Mouse (Mus musculus): ENCODE measurements around the gene Edc3. TPM values are rescaled to one million over a fixed set of nuclear protein-coding genes. Genes with fewer than 3 reads are reported as not detected.

Gene Edc3
- 10 to 100 TPM; 11.7 to 12.0 TPM for total RNA-seq (2021)
- long read RNA-seq, experiment 1, full-length matches to known transcripts, result 17 of 32 reads
- long read RNA-seq, experiment 1, partial matches to known transcripts, result 0 of 32 reads
- long read RNA-seq, experiment 1, other reads (novel, unspliced or antisense), result 15 of 32 reads
- long read RNA-seq, experiment 2, full-length matches to known transcripts, result 14 of 19 reads
- long read RNA-seq, experiment 2, partial matches to known transcripts, result 3 of 19 reads
- long read RNA-seq, experiment 2, other reads (novel, unspliced or antisense), result 2 of 19 reads

DNA sequence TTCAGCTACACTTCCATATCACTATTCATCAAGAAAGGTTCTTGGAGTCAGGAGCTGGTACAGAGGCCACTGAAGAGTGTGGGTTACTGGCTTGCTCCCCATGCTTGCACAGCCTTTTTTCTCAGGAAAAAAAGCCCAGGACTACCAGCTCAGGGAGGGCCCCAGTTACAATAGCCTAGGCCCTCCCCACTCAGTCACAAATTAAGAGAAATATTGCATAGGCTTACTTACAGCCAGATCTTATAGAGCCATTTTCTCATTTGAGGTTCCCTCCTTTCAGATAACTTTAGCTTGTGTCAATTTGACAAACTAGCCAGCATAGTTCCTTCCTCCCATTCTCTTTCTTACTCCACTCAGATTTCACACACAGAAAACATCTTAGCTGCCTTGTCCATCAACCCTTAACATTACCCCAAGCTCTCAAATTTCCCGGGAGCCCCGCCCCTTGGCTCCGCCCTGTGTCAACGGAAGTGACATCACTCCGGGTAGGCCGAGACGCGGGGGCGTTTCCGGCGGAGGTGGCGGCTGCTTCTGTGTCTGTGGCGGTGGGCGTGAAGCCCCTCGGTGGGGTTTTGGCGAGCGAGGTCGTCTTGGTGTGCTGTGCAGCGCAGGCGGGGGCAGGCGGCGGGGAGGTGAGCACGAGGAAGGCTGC is at the start of gene Edc3:
Gene Edc3 (plus strand): TSS at position 473 of the 652 bp plus-strand sequence.
- DNase-seq, result peak; percentile 96

DNA sequence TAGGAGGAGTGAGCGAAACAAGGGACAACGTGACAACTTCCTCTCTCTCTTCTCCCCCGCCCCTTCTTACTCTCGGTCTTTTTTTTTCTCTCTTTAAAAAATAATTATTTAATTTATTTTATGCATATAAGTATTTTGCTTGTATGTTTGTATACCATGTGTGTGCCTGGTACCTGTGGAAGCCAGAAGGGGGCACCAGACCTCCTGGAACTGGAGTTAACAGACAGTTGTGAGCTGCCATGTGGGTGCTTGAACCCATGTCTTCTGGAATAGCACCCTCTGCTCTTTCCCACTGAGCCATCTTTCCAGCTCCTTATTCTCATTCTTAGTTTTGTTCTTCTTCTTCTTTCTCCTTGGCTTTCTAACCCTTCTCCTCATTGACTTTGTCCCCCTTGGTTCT is 49.4 kb upstream of the Edc3 start:
- DNase-seq, result no peak

DNA sequence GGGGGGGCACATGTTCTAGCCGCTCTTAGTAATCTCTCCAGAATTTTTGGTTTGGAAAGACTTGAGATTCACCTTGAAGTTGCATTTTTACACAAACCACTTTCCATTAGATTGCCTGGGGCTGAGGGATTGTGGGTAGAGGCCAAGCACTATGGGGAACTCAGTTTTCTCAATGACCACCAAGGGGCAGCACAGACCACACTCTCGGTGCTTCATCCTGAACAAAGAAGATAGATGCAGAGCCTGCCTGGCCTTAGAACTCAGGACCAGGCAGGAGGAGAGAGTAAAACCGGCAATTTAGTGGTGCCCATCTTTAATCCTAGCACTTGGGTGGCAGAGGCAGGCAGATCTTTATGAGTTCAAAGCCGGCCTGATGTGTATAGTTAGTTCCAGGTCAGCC is 48.6 kb upstream of the Edc3 start:
- DNase-seq, result peak; percentile 84

DNA sequence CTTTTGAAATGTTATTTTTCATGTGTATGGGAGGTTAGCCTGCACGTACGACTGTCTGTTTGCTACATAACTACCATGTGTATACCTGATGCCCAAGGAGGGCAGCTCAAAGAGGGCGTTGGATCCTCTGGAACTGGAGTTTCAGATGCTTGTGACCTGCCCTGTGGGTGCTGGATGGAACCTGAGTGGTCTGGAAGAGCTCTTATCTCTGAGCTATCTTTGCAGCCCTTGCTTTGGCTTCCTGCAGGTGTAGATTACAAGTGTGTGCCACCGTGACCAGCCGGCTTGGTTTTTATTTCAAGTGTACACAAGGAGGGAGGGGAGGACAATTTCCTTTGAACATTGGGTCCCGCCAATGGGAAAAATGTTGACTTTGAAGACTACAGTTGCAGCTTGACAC is 47.8 kb upstream of the Edc3 start:
- DNase-seq, result no peak

DNA sequence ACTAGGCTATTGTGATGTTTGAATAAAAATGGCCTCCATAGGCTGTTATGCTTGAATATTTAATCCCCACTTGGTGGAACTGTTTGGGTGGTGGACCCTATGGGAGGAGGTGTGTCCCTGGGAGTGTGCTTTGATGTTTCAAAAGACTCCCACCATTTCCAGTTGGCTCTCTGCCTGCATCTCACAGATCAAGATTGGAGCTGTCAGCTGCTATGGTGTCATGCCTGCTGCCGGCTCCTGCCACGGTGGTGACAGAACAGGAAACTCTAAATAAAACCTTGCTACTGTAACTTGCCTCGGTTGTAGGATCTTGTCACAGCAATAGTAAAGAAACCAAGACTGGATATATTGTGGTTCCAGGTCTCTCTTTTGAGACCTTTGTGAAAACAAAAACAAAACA is 46.8 kb upstream of the Edc3 start:
- no peak for DNase-seq

DNA sequence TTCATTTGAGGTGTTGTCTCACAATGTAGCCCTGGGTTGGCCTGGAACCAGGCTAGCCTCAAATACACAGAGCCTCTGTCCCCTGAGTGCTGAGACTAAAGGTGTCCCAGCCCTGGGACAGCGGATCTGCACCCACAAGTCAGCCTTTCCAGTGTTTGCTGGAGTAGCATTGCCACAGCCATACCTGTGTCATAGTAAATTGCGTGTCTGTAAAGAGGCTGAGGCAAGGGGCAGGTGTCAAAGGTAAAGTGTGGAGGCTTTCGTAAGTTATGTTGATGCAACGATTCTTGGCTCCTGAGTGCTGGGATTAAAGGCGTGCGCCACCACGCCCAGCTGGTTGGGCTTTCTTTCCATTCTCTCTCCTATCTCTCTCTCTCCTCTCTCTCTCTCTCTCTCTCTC is 43.7 kb upstream of the Edc3 start:
- no peak for DNase-seq

DNA sequence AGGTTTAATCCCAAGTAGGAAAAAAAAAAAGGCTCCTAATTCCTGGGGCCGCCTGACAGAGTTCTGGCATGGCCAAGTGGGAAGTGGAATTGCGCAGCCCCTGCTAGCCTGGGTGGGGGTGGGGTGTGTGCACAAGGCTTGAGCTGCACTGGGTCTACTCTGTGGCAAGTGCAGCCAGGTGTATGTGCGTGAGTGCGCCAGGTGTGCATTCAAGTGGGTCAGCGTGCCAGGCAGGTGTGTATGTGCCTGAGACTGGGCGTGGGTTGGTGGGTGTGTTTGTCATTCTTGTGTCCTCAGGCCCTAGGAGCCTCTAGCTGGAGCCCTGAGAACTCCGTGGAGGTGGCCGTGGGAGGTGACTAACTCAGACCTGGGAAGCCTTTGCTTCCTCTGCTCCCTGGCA is 41.8 kb upstream of the Edc3 start:
- DNase-seq, result no peak

DNA sequence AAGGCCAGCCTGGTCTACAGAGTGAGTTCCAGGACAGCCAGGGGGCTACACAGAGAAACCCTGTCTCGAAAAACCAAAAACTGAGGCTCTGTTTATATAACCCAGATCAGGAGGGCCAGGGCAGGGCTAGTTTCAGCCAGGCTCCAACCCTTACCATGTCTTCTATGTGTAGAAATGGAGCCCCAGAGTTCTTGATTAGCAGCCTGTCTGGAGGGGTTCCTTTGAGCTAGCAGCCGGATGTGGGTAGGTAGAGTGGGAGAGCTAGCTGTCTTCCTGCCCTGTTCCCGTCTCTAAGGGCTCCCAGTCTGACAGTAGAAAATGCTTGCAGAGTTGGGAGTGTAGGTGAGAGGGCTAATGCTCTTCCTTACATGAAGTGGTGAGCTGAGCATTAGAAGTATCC is 41.2 kb upstream of the Edc3 start:
- DNase-seq, result no peak

DNA sequence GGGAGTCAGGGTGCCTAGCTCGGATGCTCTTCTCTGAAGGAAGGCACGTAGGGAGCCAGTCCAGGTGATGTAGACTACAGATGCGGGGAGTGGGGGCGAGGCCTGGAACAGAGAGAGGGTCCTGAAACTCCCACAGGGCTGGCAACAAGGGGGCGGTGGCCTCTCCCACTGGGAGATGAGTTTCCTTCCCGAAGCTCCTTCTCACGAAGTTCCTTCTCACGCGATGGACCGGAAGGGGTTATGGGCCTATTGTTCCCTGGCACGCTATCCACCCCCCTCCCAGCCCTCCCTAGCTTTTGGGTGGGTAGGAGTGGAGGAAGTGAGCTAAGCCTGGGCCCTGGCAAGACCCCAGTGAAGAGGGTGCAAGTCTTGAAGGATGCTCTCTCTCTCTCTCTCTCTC is 40.5 kb upstream of the Edc3 start:
- DNase-seq, result no peak

DNA sequence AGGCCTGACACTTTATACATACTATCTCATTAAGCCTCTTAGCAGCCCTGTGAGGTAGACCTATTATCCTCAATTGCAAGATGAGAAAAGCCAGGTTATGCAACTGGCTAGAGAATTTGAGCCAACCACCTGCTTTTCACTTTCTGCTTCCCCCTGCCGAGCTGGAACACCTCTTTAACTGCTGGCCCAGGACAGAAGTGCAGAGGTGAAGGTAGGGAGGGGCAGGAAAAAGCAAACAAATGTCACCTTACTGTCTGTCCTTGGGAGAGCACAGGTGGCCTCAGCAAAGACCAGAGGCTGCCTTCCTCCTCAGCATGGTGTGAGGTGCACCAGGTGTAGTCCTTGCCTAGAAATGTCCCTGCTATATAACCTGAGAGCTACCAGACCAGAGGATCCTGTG is 40.1 kb upstream of the Edc3 start:
- no peak for DNase-seq

DNA sequence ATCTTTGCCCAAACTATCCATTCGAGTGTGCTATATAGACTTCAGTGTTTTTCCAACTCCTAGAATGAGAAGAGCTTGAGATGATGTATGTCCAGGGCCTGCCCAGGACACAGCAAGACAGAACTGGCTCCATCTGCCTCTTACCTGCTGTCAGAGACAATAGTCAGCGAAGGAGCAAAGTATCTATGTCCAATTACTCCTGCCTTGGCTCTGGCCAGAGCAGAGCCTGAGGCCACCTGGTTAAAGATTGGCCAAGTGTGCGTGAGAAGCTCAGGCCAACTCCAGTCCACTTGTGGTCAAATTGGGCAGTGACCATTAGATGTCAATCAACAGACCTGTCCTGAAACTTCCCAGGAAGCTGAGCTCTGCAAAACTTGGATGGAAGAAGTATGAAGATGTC is 38.8 kb upstream of the Edc3 start:
- no peak for DNase-seq

DNA sequence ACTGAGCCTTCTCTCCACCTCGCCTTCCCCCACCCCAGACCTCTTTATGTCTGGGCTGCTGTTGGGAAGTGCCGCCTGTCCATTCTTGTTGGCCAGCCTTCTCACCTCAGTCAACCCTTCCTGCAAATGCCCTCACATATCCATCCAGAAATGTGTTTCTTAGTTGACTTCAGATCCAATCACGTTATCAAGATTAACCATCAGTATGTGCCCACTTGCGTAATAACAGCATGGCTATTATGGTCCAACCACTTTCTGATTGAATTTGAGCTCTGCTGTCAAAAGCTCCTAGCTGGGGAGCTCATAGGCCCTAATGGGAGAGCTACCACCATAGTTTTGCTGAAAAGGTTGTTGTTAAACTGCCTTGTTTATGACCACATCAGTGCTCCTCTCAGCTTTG is 37.3 kb upstream of the Edc3 start:
- DNase-seq, result no peak

DNA sequence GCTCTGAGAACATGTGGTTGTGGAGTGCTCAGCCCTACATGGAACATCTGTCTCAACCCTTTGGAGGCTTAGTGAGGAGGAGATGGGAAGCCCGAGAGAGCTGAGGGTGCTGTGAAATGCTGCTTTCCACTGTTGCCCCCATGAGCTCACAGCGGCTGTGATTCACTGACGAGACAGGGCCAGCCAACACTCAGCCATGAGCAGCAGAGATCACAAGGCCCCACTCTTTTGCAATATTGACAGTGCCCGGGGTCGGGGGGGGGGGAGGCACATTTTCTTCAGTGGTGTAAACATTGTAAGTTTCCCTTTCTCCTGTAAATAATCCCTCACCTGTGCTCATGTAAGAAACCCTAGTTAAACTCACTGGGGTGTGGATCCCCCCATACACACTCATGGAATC is 36.8 kb upstream of the Edc3 start:
- no peak for DNase-seq

DNA sequence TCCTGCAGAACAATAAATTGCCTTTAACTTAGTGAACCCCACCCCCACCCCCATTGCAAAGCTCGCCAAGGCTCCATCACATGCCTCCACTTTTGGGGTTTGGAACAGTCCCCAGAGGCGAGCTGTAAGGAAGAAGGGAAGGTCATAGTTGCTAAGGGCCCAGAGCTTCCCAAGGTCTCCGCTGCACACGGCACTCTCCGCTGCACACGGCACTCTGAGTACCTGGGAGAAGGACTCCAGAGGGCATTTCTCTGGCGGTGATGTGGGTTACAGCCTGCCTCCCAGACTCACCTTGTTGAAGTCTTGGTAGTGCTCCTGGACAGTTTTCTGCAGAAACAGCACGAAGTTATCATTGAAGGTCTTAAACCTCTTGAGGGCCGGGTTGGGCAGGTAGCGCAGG is 26.9 kb upstream of the Edc3 start:
- no peak for DNase-seq

DNA sequence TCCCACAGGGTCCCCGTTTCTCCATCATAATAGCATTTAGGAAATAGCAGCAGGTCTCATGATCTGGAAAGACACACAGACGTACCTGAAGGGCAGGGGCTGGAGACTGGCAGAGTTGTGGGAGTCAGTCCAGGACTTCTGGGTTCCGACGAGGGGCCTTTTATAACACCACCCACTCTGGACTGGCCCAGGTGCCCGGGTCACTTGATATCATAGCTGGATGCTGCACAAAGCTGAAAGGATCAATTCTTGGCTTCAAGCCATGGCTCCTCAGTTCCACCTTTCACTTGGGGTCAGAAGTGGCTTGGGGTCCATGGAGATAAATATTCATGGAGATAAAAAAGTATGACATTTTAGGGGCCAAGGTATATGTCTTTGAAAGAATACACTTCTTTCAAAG is 24.8 kb upstream of the Edc3 start, which contains the start of gene Cyp1a2:
Gene Cyp1a2 (minus strand): TSS at position 184 of the 400 bp plus-strand sequence.
- DNase-seq, result no peak

DNA sequence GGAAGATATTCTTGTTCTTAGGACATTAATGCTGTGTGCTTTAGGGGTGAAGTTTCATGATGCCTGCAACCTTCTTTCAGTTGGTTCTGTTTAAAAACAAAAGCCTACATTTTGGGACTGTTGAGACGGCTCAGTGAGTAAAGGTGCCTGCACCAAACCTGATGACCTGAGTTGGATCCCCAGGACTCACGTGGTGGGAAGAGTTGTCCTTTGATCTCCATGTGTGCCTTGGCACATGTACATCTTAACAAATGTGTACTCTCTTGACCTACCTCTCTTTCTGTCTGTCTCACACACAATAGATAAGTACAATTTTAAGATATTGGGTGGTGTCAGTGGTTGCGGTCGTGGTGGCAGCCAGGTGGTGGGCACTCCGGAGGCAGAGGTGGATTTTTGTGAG is 22.3 kb upstream of the Edc3 start:
- no peak for DNase-seq

DNA sequence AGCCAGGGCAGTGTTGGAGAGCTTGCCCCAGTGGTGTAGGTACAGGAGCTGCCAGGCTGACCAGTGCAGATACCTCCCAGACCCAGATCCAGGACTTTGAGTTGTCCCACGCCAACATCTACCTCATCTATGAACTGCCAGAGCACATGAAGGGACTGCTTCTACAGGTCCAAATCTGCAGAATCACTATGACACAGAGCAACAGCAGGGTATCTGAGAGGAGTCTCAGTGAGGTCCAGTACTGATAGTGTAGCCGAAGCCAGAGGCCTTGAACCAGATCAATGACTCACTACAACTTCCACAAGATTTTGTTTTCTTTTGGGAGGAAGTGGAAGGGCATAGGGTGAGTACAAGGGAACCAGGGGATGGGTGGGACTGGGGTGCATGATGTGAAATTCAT is 20.6 kb upstream of the Edc3 start, which contains the start of gene Cyp1a1:
Gene Cyp1a1 (plus strand): TSS at position 178 of the 400 bp plus-strand sequence.
- no peak for DNase-seq

DNA sequence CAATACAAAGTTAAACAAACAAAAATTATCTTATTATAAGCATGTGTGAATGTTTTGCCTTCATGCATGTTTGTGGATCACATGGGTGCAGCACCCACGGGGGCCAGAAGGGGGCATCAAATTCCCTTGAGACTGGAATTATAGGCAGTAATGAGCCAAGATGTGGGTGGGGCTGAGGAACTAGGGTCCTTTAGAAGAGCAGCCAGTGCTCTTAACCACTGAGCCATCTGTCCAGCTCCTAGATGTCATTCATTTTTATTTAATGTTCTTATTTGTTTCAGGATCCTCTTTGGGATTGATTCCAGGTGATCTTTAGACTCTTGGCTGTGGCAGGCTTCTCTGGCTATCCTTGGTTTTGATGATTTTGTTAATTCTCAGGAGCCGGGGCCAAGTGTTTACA is 20.2 kb upstream of the Edc3 start:
- no peak for DNase-seq

DNA sequence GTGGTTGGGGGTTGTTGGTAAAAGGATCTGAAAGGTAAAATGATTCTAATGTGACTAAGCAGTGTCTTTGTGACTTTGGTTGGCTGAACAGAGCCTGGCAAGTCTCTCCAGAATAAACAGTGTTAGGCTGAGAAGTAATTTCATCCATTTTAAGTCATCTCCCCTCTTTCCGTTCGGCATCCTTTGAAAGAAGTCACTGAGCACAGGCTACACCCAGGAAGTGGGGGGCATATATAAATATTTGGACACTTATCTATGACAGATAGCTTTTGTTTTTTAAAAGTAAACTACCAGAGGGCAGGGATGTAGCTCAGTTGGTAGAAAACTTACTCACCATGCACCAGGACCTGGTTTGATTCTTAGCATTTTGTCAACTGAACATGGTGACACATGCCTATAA is 19.7 kb upstream of the Edc3 start:
- no peak for DNase-seq

DNA sequence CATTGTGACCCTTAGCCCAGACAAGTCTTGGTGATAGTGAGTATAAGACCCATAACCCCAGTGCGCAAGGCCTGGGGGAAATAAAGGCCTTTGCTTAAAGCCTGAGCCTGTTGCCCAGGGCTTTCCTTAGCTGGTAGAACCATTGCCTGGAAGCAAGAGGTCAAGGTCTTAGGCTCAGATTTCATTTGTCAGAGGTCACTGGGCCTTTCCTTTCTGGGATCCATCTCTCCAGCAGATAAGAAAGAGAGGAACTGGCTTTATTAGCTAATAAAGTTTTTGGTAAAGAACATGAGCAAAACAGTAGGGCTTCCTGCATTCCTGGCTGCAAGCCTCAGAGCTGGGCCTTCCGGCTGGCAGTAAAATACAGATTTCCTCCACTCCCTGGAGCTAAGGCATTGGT is 14.2 kb upstream of the Edc3 start:
- no peak for DNase-seq

DNA sequence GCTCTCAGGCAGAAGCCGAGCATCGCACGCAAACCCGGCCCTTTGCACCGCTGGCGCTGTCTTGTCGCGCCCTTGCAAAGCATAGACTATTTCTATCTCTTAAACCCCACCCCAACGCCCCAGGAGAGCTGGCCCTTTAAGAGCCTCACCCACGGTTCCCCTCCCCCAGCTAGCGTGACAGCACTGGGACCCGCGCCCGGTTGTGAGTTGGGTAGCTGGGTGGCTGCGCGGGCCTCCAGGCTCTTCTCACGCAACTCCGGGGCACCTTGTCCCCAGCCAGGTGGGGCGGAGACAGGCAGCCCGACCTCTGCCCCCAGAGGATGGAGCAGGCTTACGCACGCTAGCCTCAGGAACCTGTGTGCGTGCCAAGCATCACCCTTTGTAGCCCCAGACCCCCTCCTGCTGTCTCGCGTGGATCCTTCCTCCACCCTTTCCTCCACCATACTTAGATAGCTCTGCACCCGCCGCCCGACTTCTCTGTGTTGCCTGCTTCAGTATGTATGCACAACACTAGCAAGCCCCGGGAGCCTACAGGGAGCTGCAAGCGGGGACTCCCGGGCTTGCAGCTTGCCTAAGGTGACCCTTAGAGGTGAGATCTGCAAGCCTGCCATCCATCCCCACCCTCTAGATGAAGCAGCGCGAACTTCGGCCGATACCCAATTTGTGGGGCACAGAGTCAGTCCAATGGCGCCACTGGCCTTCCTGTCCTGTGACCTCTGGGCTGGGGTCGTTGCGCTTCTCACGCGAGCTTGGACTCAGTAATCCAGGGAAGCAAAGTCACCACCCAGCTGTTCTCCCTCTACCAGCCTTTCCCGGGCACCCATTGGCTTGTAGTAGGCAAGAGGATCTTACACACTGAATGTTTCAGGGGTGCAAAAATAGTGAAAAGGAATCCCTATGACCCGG is 11.7 kb upstream of the Edc3 start:
- peak; percentile 42 for DNase-seq

DNA sequence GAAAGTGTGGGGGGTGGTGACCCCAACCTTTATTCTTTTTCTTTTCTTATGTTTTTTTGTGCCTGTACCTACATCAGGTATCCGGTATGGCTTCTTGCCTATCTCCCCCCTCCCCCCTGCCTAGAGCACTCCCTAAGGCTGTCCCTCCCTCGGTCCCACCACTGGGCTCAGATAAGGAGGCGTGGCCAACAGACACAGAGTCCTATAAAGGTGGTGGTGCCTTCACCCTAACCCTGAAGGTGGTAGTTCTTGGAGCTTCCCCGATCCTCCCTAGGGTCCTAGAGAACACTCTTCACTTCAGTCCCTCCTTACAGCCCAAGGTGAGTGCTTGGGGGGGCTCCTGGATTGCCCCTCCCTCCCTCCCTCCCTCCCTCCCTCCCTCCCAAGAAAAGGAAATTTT is 11.0 kb upstream of the Edc3 start:
- no peak for DNase-seq

DNA sequence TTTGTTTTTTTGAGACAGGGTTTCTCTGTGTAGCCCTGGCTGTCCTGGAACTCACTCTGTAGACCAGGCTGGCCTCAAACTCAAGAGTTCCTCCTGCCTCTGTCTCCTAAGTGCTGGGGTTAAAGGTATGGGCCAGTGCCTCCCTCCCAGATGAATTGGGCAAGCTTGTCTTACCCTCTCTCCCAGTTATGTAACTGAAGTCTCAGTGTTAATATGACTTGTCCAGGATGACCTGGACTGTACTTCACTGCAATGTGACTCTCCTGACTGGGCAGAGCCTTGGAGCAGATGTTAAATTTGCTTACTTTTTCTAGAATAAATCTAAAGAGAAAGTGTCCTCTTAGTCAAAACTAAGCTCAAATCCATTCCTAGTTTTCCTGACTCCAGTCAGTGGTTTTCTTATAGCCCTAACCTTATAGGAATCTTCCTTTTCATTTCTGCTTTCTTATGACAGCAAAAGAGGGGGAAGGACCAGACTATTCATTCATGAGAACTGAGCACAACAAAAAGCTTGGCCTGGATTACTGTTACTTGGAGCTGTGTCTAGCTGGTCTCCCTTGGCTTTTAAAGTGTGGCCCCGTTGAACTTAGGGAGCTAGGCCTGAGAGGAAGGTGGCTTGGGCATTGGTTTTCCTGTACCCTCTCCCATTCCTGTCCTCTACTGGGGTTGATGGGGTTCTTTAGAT is 9.7 kb upstream of the Edc3 start:
- no peak for DNase-seq
